Mouse (Mus musculus): Measurements from ENCODE around the gene Igf2r.

- no peak for TF ChIP-seq POLR2A (IDR thresholded peaks at IDR 0.05; ENCODE audit: borderline replicate concordance, control insufficient read depth, low read depth, low read length)
- TF ChIP-seq CTCF (IDR thresholded peaks at IDR 0.05; ENCODE audit: control insufficient read depth, insufficient read depth, low read length): no peak
Measured at GRCm38 (mm10) chr17:12684412-12684811, 85.1 kb downstream of the Igf2r start.

Data from bone marrow, adult 2 months (tissue).